Mouse (Mus musculus) kidney, embryonic 14.5 days (tissue): ENCODE data around the gene Rrp7a. TPM values are rescaled to one million over a fixed set of nuclear protein-coding genes. Genes with fewer than 3 reads are reported as not detected.

Experiments
- ATAC-seq: fragments of 200-750 bp; cut with Nextera tagmentation; 2 replicates; pipeline ENCODE4 v1.8.0; 2017; ENCODE audit warnings: moderate number of reproducible peaks, mild to moderate bottlenecking, moderate TSS enrichment, moderate library complexity; ENCODE audit not compliant: low FRiP score, low TSS enrichment
- H3K27ac ChIP-seq: fragments of 300-500 bp; sonication (generic); 2 replicates; pipeline ENCODE4 v1.5.1; 2014; ENCODE audit warnings: low read depth, mild to moderate bottlenecking, low read length, moderate library complexity, mixed read lengths
- H3K27me3 ChIP-seq: fragments of 300-500 bp; sonication (generic); 2 replicates; pipeline ENCODE4 v1.6.1; 2014; ENCODE audit warnings: mild to moderate bottlenecking, low read length; ENCODE audit not compliant: control insufficient read depth, insufficient read depth
- H3K36me3 ChIP-seq: fragments of 300-500 bp; sonication (generic); 2 replicates; pipeline ENCODE4 v1.6.1; 2014; ENCODE audit warnings: low read length, mixed read lengths; ENCODE audit not compliant: control insufficient read depth, insufficient read depth
- H3K4me1 ChIP-seq: fragments of 300-500 bp; sonication (generic); 2 replicates; pipeline ENCODE4 v1.6.1; 2014; ENCODE audit warnings: low read length, mixed read lengths; ENCODE audit not compliant: control insufficient read depth, insufficient read depth
- H3K4me2 ChIP-seq: fragments of 300-500 bp; sonication (generic); replicated peaks from 2 replicates; pipeline ENCODE4 v1.6.1; 2014; ENCODE audit warnings: low read depth, mild to moderate bottlenecking, low read length
- H3K4me3 ChIP-seq: fragments of 300-500 bp; sonication (generic); 2 replicates; pipeline ENCODE4 v1.5.1; 2014; ENCODE audit warnings: mild to moderate bottlenecking, low read length
- H3K9ac ChIP-seq: fragments of 300-500 bp; sonication (generic); 2 replicates; pipeline ENCODE4 v1.6.1; 2014; ENCODE audit warnings: low read depth, mild to moderate bottlenecking, low read length, moderate library complexity
- H3K9me3 ChIP-seq: fragments of 300-500 bp; sonication (generic); 2 replicates; pipeline ENCODE4 v1.6.1; 2016; ENCODE audit warnings: low read length; ENCODE audit not compliant: control insufficient read depth
- WGBS: fragments of 180-500 bp; shearing (Covaris S2); extraction: QIAGEN DNeasy Blood & Tissue Kit; methylation state at CpG from one replicate; pipeline ENCODE4 v1.1.7; 2014; 5-methylcytosine and 5-hydroxymethylcytosine counted together
- polyA plus RNA-seq: library from polyadenylated mRNA; unstranded; fragments of >200 nt; fragmentation: Nextera tagmentation; extraction: Ambion mirVana; gene quantifications from 2 replicates; pipeline ENCODE4 v1.2.1, GENCODE M21; 2014

Gene Rrp7a
- polyA plus RNA-seq, 1 experiment from 2014 or later = 50.2 TPM

DNA sequence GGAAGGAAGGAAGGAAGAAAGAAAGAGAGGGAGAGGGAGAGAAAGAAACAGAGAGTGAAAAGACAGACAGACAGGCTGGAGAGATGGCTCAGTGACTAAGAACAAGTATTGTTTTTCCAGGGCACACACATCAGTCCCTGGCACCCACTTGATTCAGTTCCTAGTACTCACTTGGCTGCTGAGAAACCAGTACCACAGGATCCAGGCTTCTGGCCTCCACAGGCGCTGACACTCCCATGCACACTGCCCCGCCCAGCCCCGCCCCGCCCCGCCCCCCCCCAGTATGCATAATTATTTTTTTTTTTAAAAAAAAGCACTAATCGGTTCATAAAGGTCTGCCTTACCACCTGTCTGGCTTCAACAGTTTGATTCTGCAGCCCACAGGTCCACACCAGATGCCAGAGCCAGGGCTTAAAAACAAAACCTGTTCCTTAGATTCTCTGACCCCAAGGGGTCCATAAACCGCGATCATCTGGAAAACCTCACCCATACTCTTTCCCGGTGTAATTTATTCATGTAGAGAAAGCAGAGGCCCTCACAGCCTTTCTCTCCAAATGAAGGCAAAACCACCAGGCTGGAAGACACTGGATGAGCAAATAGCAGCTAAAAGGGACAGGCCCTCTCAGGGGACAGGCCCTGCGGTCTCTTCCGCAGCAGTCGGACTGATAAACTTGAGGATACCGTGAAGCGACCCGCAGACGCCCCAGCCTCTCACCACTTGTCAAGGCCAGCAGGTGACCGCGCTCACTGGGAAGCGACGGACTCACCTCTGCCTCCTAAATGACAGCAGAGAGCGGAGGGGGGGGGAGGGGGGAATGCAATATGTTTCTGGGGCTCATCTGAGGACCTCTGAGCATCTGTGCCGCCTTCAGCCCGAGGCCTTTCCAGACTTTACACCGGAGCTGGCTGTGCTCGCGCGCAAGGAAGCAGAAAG is 33.8 kb downstream of the Rrp7a start:
- Histone ChIP-seq H3K4me3 (peak overlapping the region; percentile 10; the same call in 1 of the 2 replicates), H3K4me2 (peak overlapping the region; percentile 17), H3K4me1 (no peaks in the 10 kb centered on the region), H3K27ac (no peak overlapping the region), H3K27me3 (peaks cover 10% of the 10 kb centered on the region; the same call in 1 of the 2 replicates), H3K9me3 (no peaks in the 10 kb centered on the region), H3K9ac (no peak overlapping the region), H3K36me3 (no peaks in the 10 kb centered on the region)
- 6% methylated on average over 26 of the region's 27 CpGs for WGBS
- ATAC-seq = no peak

DNA sequence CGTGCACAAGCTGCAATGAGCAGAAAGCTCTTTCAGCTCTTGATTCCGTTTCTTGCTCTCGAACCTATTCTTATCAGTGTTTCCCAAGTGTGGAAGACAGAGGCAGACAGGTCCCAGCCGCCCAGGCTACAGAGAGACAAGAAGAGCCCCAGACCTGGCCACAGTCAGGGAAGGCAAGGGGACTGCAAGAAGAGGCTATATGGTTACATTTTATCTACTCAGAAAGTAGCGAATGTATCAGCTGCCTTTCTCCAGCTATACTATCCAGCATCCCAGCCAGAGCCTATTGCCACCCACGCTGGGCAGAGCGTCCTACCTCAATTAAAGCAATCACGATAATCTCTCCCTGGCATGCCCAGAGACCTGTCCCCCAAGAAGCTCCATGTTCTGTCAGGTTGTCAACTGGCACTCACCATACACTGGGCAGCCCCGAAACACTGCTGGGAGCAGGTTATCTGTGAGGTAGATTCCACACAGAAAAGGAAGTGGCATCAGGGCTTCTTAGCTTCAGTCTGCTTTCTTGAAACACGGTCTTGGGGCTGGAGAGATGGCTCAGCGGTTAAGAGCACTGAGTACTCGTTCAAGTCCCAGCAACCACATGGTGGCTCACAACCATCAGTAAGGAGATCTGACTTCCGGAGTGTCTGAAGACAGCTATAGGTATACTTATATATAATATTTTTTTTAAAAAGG is 35.8 kb downstream of the Rrp7a start:
- H3K36me3 ChIP-seq = no peaks in the 10 kb centered on the region
- H3K4me3 ChIP-seq = no peak overlapping the region
- peaks cover 10% of the 10 kb centered on the region; the same call in 1 of the 2 replicates for H3K27me3 ChIP-seq
- WGBS = 87% methylated on average over 13 of the region's 13 CpGs
- H3K27ac ChIP-seq = no peak overlapping the region
- no peak overlapping the region for H3K4me2 ChIP-seq
- H3K9me3 ChIP-seq = no peaks in the 10 kb centered on the region
- no peak overlapping the region for H3K9ac ChIP-seq
- no peak for ATAC-seq
- no peaks in the 10 kb centered on the region for H3K4me1 ChIP-seq

DNA sequence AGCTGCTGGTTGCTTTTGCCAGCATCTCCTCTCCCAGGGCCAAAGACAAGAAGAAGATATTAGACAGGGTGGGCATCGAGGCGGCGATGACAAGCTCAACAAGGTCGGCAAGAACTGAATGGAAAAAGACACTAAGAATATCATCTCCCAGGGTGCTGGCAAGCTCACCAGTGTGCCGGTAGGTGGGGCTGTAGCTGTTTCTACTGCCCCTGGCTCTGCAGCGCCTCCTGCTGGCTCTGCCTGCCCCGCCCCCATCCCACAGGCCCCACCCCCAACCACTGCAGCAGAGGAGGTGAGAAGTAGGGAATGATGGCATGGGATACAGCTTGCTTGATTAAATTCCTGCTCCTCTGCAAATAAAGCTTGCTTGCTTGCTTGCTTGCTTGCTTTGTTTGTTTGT is 36.7 kb downstream of the Rrp7a start:
- Histone ChIP-seq H3K27me3 (peaks cover 10% of the 10 kb centered on the region; the same call in 1 of the 2 replicates), H3K4me3 (no peak overlapping the region), H3K4me1 (no peaks in the 10 kb centered on the region), H3K4me2 (no peak overlapping the region), H3K36me3 (no peaks in the 10 kb centered on the region), H3K9ac (no peak overlapping the region), H3K9me3 (no peaks in the 10 kb centered on the region), H3K27ac (no peak overlapping the region)
- 36% methylated on average over 7 of the region's 7 CpGs for WGBS
- no peak for ATAC-seq

DNA sequence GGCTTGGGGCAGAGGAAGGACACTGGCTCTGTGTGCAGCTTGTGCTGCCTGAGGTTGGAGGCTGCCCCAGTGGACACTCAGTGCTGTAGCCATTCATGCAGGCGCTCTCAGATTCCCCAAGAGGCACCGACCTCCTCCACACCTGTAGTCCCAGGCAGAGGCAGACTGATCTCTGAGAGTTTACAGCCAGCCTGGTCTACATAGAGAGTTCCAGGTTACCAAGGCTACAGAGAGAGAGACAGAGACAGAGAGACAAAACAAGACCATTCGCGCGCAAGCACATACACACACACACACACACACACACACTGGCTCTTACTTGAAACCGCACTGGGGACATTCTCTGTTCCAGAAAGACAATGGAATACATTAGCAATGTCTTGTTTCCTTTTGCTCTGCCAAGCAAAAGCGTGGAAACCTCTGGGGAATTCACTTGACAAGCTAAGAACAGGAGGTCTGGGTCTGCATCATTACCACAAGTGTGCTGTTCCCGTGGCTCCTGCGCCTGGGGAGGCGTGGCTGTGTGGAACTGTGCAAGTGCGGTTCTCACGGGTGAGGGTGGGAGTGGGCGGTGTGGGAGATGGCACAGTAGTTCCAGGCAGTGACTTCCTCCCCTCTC is 38.5 kb downstream of the Rrp7a start:
- Histone ChIP-seq H3K4me2 (no peak overlapping the region), H3K27me3 (peaks cover 5% of the 10 kb centered on the region; the same call in 1 of the 2 replicates), H3K4me3 (no peak overlapping the region), H3K27ac (no peak overlapping the region), H3K9ac (no peak overlapping the region), H3K4me1 (no peaks in the 10 kb centered on the region), H3K9me3 (no peaks in the 10 kb centered on the region), H3K36me3 (no peaks in the 10 kb centered on the region)
- ATAC-seq = no peak
- 62% methylated on average over 13 of the region's 13 CpGs for WGBS

DNA sequence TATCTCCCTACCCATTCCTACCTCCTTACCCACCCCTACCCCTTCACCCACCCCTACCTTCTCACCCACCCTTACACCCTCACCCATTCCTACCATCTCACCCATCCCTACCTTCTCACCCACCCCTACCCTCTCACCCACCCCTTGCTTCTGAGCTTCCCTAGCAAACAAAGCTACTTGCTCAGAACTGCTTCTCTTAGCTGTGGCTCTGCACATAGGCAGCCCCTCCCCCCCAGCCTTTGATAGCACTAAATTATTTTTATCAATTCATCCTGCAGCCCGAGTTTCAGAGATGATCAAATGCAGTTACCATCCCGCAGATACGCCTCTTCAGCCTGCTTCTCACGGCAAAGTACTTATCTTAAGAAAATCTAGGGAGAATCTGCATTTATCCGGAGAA is 39.1 kb downstream of the Rrp7a start:
- Histone ChIP-seq H3K27ac (no peak overlapping the region), H3K9me3 (no peaks in the 10 kb centered on the region), H3K27me3 (no peaks in the 10 kb centered on the region; the same call in 1 of the 2 replicates), H3K4me1 (no peaks in the 10 kb centered on the region), H3K9ac (no peak overlapping the region), H3K4me2 (no peak overlapping the region), H3K36me3 (no peaks in the 10 kb centered on the region), H3K4me3 (no peak overlapping the region)
- ATAC-seq = no peak
- 72% methylated on average over 5 of the region's 5 CpGs for WGBS

DNA sequence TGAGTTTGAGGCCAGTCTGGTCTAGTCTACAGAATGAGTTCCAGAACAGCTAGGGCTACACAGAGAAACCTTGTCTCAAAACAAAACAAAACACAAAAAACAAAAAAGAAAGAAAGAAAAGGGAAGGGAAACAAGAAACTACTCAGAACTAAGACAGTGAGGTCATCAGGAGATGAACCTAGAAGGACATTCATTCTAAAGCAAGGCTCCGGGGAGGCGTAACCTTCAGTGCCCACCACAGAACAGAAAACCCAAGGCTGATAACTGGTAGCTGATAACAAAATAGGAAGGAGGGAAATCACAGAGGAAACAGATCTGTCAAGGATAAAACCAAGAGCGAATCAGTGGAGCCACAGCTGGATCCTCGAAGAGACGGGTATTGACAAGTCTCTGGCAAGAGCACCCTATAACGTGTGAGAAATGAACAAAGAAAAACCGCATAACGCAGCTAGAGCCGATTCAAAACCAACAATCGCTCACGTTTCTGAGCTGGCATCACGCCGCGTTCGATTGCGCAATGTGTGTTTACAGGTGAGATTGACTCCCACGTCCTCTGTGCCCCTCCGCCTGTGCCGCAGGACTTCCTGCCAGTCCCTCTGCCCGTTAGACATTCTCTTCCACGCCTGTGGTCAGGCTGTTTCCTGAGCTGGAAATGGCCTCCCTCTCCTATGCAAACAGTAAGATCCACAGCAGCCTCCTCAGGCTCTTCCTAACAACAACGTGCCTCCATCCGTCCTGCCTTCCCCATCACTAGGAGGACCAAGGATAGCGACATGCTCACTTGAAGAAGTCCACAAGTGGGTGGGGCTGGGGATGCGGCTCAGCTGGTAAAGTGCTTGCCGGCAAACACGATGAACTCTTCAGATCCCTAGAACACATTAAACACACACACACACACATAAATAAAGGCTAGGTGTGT is 46.7 kb downstream of the Rrp7a start:
- H3K4me2 ChIP-seq = no peak overlapping the region
- no peak overlapping the region for H3K27ac ChIP-seq
- 57% methylated on average over 27 of the region's 27 CpGs for WGBS

DNA sequence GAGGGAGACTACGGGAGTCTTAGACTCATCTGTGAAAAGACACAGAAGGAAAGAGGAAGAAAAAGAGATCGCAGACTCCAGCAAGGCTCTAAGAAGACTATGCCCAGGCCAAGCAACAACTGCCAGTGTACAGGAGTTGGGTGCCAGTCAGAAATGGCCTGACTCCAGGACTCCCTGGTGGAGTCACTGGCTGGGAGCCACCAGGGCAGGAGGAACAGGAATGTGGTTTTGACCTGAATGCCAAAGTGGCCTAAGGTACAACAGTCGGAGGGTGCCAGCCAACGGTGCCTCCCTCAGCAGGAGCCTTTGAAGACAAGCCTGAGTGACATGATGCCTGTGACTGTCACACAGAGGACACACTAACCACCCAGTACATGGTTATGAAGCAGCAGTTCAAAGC is 48.4 kb downstream of the Rrp7a start:
- no peak overlapping the region for H3K27ac ChIP-seq
- no peak for ATAC-seq
- no peaks in the 10 kb centered on the region for H3K36me3 ChIP-seq
- H3K4me2 ChIP-seq = no peak overlapping the region
- H3K4me1 ChIP-seq = peaks cover 5% of the 10 kb centered on the region
- 77% methylated on average over 4 of the region's 4 CpGs for WGBS
- H3K9ac ChIP-seq = no peak overlapping the region
- no peak overlapping the region for H3K4me3 ChIP-seq
- no peaks in the 10 kb centered on the region for H3K9me3 ChIP-seq
- no peaks in the 10 kb centered on the region for H3K27me3 ChIP-seq

More for the DNA sequence above, 46.7 kb downstream of the Rrp7a start:
- Histone ChIP-seq H3K9me3 (no peaks in the 10 kb centered on the region), H3K9ac (no peak overlapping the region), H3K27me3 (no peaks in the 10 kb centered on the region), H3K36me3 (no peaks in the 10 kb centered on the region), H3K4me3 (no peak overlapping the region), H3K4me1 (no peaks in the 10 kb centered on the region)
- no peak for ATAC-seq

DNA sequence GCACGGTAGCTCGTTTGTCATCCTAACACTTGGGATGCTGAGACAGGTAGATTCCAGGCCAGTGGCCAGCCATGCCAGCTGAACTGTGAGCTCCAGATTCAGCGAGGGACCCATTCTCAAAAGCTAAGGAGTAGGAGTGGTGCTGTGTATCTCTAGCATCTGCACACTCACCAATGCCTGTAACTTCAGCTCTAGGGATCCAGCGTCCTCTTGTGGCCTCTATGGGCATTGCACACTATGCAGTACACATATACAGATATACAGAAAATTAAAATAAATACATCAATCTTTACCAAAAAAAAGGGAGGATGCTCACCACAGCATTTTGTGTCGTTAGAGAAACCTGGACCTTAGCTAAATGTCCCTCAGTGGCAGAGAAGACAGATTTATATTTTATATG is 50.8 kb downstream of the Rrp7a start:
- peaks cover 5% of the 10 kb centered on the region for H3K4me1 ChIP-seq
- ATAC-seq = no peak
- no peak overlapping the region for H3K9ac ChIP-seq
- WGBS = 84% methylated on average over 5 of the region's 5 CpGs
- H3K4me3 ChIP-seq = no peak overlapping the region
- no peak overlapping the region for H3K4me2 ChIP-seq
- H3K27me3 ChIP-seq = no peaks in the 10 kb centered on the region
- no peaks in the 10 kb centered on the region for H3K9me3 ChIP-seq
- H3K27ac ChIP-seq = no peak overlapping the region
- no peaks in the 10 kb centered on the region for H3K36me3 ChIP-seq
